Mouse (Mus musculus) hindbrain, embryonic 14.5 days (tissue): Measurements from ENCODE around the gene Hist1h4f. TPM values are rescaled to one million over a fixed set of nuclear protein-coding genes. Genes with fewer than 3 reads are reported as not detected.

ENCODE experiments used
- microRNA-seq: library from miRNA; unstranded; fragments of <30 nt; microRNA quantifications from one replicate; pipeline ENCODE4, GENCODE M21; 2016
- polyA plus RNA-seq: library from polyadenylated mRNA; unstranded; fragments of >200 nt; fragmentation: Nextera tagmentation; extraction: Ambion mirVana; gene quantifications from 2 replicates; pipeline ENCODE4 v1.2.1, GENCODE M21; 2014

The Hist1h4f gene
- polyA plus RNA-seq, 1 experiment from 2014 or later: not detected

Small RNA genes lying within 50 kb of the gene (microRNA-seq; reads per million reads assigned to microRNA genes)
- gene Gm44297 (not detected), gene Gm44359 (not detected), gene Gm44394 (not detected), gene n-TStga1 (not detected)

Other genes starting within 250 kb of the Hist1h4f start
- 48.8 and 52.0 TPM in 2 replicates for gene Zfp322a, start 182.4 kb downstream of the Hist1h4f start, polyA plus RNA-seq
- gene Abt1, start 127.8 kb downstream of the Hist1h4f start, polyA plus RNA-seq: 8.5 and 8.9 TPM in 2 replicates
- gene Btn1a1, start 85.7 kb downstream of the Hist1h4f start, polyA plus RNA-seq: 0.05 TPM in 1 of 2 replicates, not detected in the other
- gene Btn2a2, start 62.8 kb downstream of the Hist1h4f start, polyA plus RNA-seq: 0.21 TPM in 1 of 2 replicates, not detected in the other
- 3.2 and 3.3 TPM in 2 replicates for gene Hist1h4h, start 20.6 kb downstream of the Hist1h4f start, polyA plus RNA-seq
- gene Hist1h2af, start 17.7 kb downstream of the Hist1h4f start, polyA plus RNA-seq: 0.81 and 3.3 TPM in 2 replicates
- 1.2 TPM in 1 of 2 replicates, not detected in the other for gene Hist1h3g, start 16.2 kb downstream of the Hist1h4f start, polyA plus RNA-seq
- 0.22 TPM in 1 of 2 replicates, not detected in the other for gene Hist1h2bh, start 8.3 kb downstream of the Hist1h4f start, polyA plus RNA-seq
- 0.28 and 0.29 TPM in 2 replicates for gene Hist1h3f, start 7.6 kb downstream of the Hist1h4f start, polyA plus RNA-seq
- 0.12 and 0.17 TPM in 2 replicates for gene Hist1h1d, start 1.6 kb upstream of the Hist1h4f start, polyA plus RNA-seq
- gene Hist1h3e, start 10.7 kb upstream of the Hist1h4f start, polyA plus RNA-seq: 1.5 and 3.1 TPM in 2 replicates
- gene Hist1h2ae, start 19.6 kb upstream of the Hist1h4f start, polyA plus RNA-seq: 21.8 and 22.5 TPM in 2 replicates
- gene Hist1h2bg, start 19.7 kb upstream of the Hist1h4f start, polyA plus RNA-seq: 0.94 and 2.3 TPM in 2 replicates
- gene Hist1h2bf, start 22.5 kb upstream of the Hist1h4f start, polyA plus RNA-seq: 0.91 and 1.8 TPM in 2 replicates
- gene Hist1h2ad, start 22.7 kb upstream of the Hist1h4f start, polyA plus RNA-seq: 0.77 TPM in 1 of 2 replicates, not detected in the other
- gene Hist1h3d, start 24.1 kb upstream of the Hist1h4f start, polyA plus RNA-seq: 1.4 and 2.2 TPM in 2 replicates
- gene Hist1h4d, start 29.9 kb upstream of the Hist1h4f start, polyA plus RNA-seq: 29.1 and 37.2 TPM in 2 replicates
- gene Hist1h2be, start 69.5 kb upstream of the Hist1h4f start, polyA plus RNA-seq: 0.52 and 1.0 TPM in 2 replicates
- gene Hist1h1e, start 70.9 kb upstream of the Hist1h4f start, polyA plus RNA-seq: 4.4 and 5.3 TPM in 2 replicates
- gene Hist1h2ac, start 132.3 kb upstream of the Hist1h4f start, polyA plus RNA-seq: 0.26 and 0.27 TPM in 2 replicates
- gene Hist1h2bc, start 132.6 kb upstream of the Hist1h4f start, polyA plus RNA-seq: 14.5 and 15.1 TPM in 2 replicates
- gene Hist1h1t, start 144.2 kb upstream of the Hist1h4f start, polyA plus RNA-seq: not detected in 2 replicates
- gene Hist1h4c, start 146.8 kb upstream of the Hist1h4f start, polyA plus RNA-seq: 3.0 and 3.5 TPM in 2 replicates
- 4.8 and 7.0 TPM in 2 replicates for gene Hfe, start 159.2 kb upstream of the Hist1h4f start, polyA plus RNA-seq
- 7.2 and 8.3 TPM in 2 replicates for gene Hist1h1c, start 187.2 kb upstream of the Hist1h4f start, polyA plus RNA-seq
- 1.1 TPM in 1 of 2 replicates, not detected in the other for gene Hist1h3c, start 194.0 kb upstream of the Hist1h4f start, polyA plus RNA-seq
- gene Hist1h2bb, start 195.1 kb upstream of the Hist1h4f start, polyA plus RNA-seq: 0.64 TPM in 1 of 2 replicates, not detected in the other
- 6.7 and 9.8 TPM in 2 replicates for gene Hist1h2ab, start 199.5 kb upstream of the Hist1h4f start, polyA plus RNA-seq
- gene Hist1h3b, start 200.6 kb upstream of the Hist1h4f start, polyA plus RNA-seq: 1.1 and 1.8 TPM in 2 replicates
- 2.1 TPM in 1 of 2 replicates, not detected in the other for gene Hist1h4b, start 205.4 kb upstream of the Hist1h4f start, polyA plus RNA-seq
- 0.55 TPM in 1 of 2 replicates, not detected in the other for gene Hist1h4a, start 209.6 kb upstream of the Hist1h4f start, polyA plus RNA-seq
- 0.94 and 2.1 TPM in 2 replicates for gene Hist1h3a, start 210.7 kb upstream of the Hist1h4f start, polyA plus RNA-seq
- 0.50 and 1.1 TPM in 2 replicates for gene Hist1h1a, start 212.0 kb upstream of the Hist1h4f start, polyA plus RNA-seq
- not detected in 2 replicates for gene Trim38, start 218.3 kb upstream of the Hist1h4f start, polyA plus RNA-seq